Mouse (Mus musculus) MEL (cell line): ENCODE data around the gene Exoc3l. TPM values are rescaled to one million over a fixed set of nuclear protein-coding genes. Genes with fewer than 3 reads are reported as not detected.

Experiments
- DNase-seq: peaks from one replicate; pipeline ENCODE4 v3.0.0; 2011; ENCODE audit warnings: low read depth, low spot score
- H3K27ac ChIP-seq: 2 replicates; pipeline ENCODE4 v1.5.1; 2012; ENCODE audit warnings: low read depth, mild to moderate bottlenecking, control low read depth, low read length, moderate library complexity; ENCODE audit not compliant: control insufficient read depth
- H3K27me3 ChIP-seq, 2 experiments: fragments of 150-350 bp in 1 of 2; sonication (generic) in 1 of 2; 2 replicates each; pipeline ENCODE4 v1.6.1; 2012; ENCODE audit warnings: low read length in 2 of 2, mild to moderate bottlenecking in 2 of 2, improper control_type of control experiment in 1 of 2, moderate library complexity in 1 of 2; ENCODE audit not compliant: insufficient read depth in 2 of 2, control insufficient read depth in 1 of 2
- H3K36me3 ChIP-seq, 2 experiments: 2 replicates each; pipeline ENCODE4 v1.6.1; 2012 to 2014; ENCODE audit warnings: low read length in 2 of 2, improper control_type of control experiment in 1 of 2, inconsistent platforms in 1 of 2, mild to moderate bottlenecking in 1 of 2; ENCODE audit not compliant: insufficient read depth in 2 of 2, control insufficient read depth in 1 of 2
- H3K4me1 ChIP-seq, 2 experiments: fragments of 150-350 bp in 1 of 2; sonication (generic) in 1 of 2; 2 replicates each; pipeline ENCODE4 v1.6.1; 2012; ENCODE audit warnings: low read length in 2 of 2, improper control_type of control experiment in 1 of 2, mild to moderate bottlenecking in 1 of 2; ENCODE audit not compliant: insufficient read depth in 2 of 2, control insufficient read depth in 1 of 2
- H3K4me3 ChIP-seq, 2 experiments: fragments of 150-350 bp in 1 of 2; sonication (generic) in 1 of 2; 2 replicates each; pipeline ENCODE4 v1.5.1; 2012; ENCODE audit warnings: low read depth in 2 of 2, low read length in 2 of 2, mild to moderate bottlenecking in 2 of 2, moderate library complexity in 2 of 2, control low read depth in 1 of 2, improper control_type of control experiment in 1 of 2; ENCODE audit not compliant: control insufficient read depth in 1 of 2, insufficient read depth in 1 of 2
- H3K79me2 ChIP-seq: 2 replicates; pipeline ENCODE4 v1.6.1; 2012; ENCODE audit warnings: mild to moderate bottlenecking, low read length, moderate library complexity; ENCODE audit not compliant: control insufficient read depth, poor library complexity, insufficient read depth
- H3K9ac ChIP-seq: 2 replicates; pipeline ENCODE4 v1.6.1; 2012; ENCODE audit warnings: low read depth, mild to moderate bottlenecking, control low read depth, low read length, moderate library complexity; ENCODE audit not compliant: control insufficient read depth, poor library complexity, severe bottlenecking
- H3K9me3 ChIP-seq: fragments of 150-350 bp; sonication (generic); replicated peaks from 2 replicates; pipeline ENCODE4 v1.6.1; 2012; ENCODE audit warnings: mild to moderate bottlenecking, low read length, improper control_type of control experiment, moderate library complexity; ENCODE audit not compliant: insufficient read depth
- CHD1 ChIP-seq: IDR thresholded peaks from 2 replicates; pipeline ENCODE4 v1.6.1; 2012; ENCODE audit warnings: low read depth, mild to moderate bottlenecking, inconsistent platforms, low read length, improper control_type of control experiment
- CTCF ChIP-seq, 3 experiments: IDR thresholded peaks in 2 of 3; conservative IDR thresholded peaks in 1 of 3; 2 replicates each; pipeline ENCODE4 v1.5.1; 2011 to 2012; ENCODE audit warnings: low read length in 3 of 3, low read depth in 2 of 3, mild to moderate bottlenecking in 2 of 3, improper control_type of control experiment in 1 of 3, inconsistent platforms in 1 of 3, mixed read lengths in 1 of 3, moderate library complexity in 1 of 3; ENCODE audit not compliant: control insufficient read depth in 1 of 3, insufficient read depth in 1 of 3, poor library complexity in 1 of 3, severe bottlenecking in 1 of 3
- E2F4 ChIP-seq: IDR thresholded peaks from 2 replicates; pipeline ENCODE4 v1.6.1; 2011; ENCODE audit warnings: low read depth, low read length, improper control_type of control experiment, borderline replicate concordance
- ELF1 ChIP-seq: IDR thresholded peaks from 2 replicates; pipeline ENCODE4 v1.6.1; 2014; ENCODE audit warnings: low read depth, mild to moderate bottlenecking, inconsistent platforms, low read length, improper control_type of control experiment, moderate library complexity
- EP300 ChIP-seq, 2 experiments: IDR thresholded peaks; 2 replicates each; pipeline ENCODE4 v1.6.1; 2011; ENCODE audit warnings: improper control_type of control experiment in 2 of 2, low read length in 2 of 2, low read depth in 1 of 2, mild to moderate bottlenecking in 1 of 2
- ETS1 ChIP-seq: IDR thresholded peaks from 2 replicates; pipeline ENCODE4 v1.6.1; 2012; ENCODE audit warnings: low read depth, mild to moderate bottlenecking, inconsistent platforms, low read length, improper control_type of control experiment, moderate library complexity
- GABPA ChIP-seq: IDR thresholded peaks from 2 replicates; pipeline ENCODE4 v1.6.1; 2012; ENCODE audit warnings: low read depth, mild to moderate bottlenecking, inconsistent platforms, low read length, improper control_type of control experiment, moderate library complexity
- GATA1 ChIP-seq: IDR thresholded peaks from 2 replicates; pipeline ENCODE4 v1.6.1; 2011; ENCODE audit warnings: low read depth, low read length, improper control_type of control experiment
- HCFC1 ChIP-seq: IDR thresholded peaks from 2 replicates; pipeline ENCODE4 v1.6.1; 2012; ENCODE audit warnings: low read depth, mild to moderate bottlenecking, inconsistent platforms, low read length, improper control_type of control experiment, moderate library complexity
- MAFK ChIP-seq: IDR thresholded peaks from 2 replicates; pipeline ENCODE4 v1.6.1; 2011; ENCODE audit warnings: low read depth, mild to moderate bottlenecking, low read length, improper control_type of control experiment, borderline replicate concordance
- MAX ChIP-seq: IDR thresholded peaks from 2 replicates; pipeline ENCODE4 v1.6.1; 2011; ENCODE audit warnings: low read length, improper control_type of control experiment
- MAZ ChIP-seq: IDR thresholded peaks from 2 replicates; pipeline ENCODE4 v1.6.1; 2012; ENCODE audit warnings: low read depth, mild to moderate bottlenecking, inconsistent platforms, low read length, improper control_type of control experiment
- MEF2A ChIP-seq: IDR thresholded peaks from 2 replicates; pipeline ENCODE4 v1.6.1; 2014; ENCODE audit warnings: low read depth, mild to moderate bottlenecking, inconsistent platforms, low read length, improper control_type of control experiment; ENCODE audit not compliant: poor library complexity, insufficient replicate concordance, severe bottlenecking; ENCODE audit errors: extremely low read depth
- MXI1 ChIP-seq: IDR thresholded peaks from 2 replicates; pipeline ENCODE4 v1.6.1; 2011; ENCODE audit warnings: mild to moderate bottlenecking, low read depth, low read length, improper control_type of control experiment
- MYC ChIP-seq: IDR thresholded peaks from 2 replicates; pipeline ENCODE4 v1.6.1; 2011; ENCODE audit warnings: low read depth, mild to moderate bottlenecking, low read length, improper control_type of control experiment, moderate library complexity
- NELFE ChIP-seq: IDR thresholded peaks from 2 replicates; pipeline ENCODE4 v1.6.1; 2011; ENCODE audit warnings: low read depth, low read length, improper control_type of control experiment
- NRF1 ChIP-seq: IDR thresholded peaks from 2 replicates; pipeline ENCODE4 v1.6.1; 2014; ENCODE audit warnings: low read depth, mild to moderate bottlenecking, inconsistent platforms, low read length, improper control_type of control experiment, moderate library complexity; ENCODE audit not compliant: poor library complexity, insufficient read depth, severe bottlenecking
- POLR2A ChIP-seq, 2 experiments: IDR thresholded peaks; 2 replicates each; pipeline ENCODE4 v1.6.1; 2011 to 2012; ENCODE audit warnings: low read length in 2 of 2, mild to moderate bottlenecking in 2 of 2, control low read depth in 1 of 2, improper control_type of control experiment in 1 of 2, low read depth in 1 of 2, moderate library complexity in 1 of 2; ENCODE audit not compliant: control insufficient read depth in 1 of 2, insufficient read depth in 1 of 2, poor library complexity in 1 of 2
- POLR2AphosphoS2 ChIP-seq: IDR thresholded peaks from 2 replicates; pipeline ENCODE4 v1.6.1; 2011; ENCODE audit warnings: low read length, improper control_type of control experiment
- RAD21 ChIP-seq: IDR thresholded peaks from 2 replicates; pipeline ENCODE4 v1.6.1; 2011; ENCODE audit warnings: mild to moderate bottlenecking, low read depth, low read length, improper control_type of control experiment
- RCOR1 ChIP-seq: IDR thresholded peaks from 2 replicates; pipeline ENCODE4 v1.6.1; 2012; ENCODE audit warnings: low read depth, mild to moderate bottlenecking, inconsistent platforms, low read length, improper control_type of control experiment
- SIN3A ChIP-seq: IDR thresholded peaks from 2 replicates; pipeline ENCODE4 v1.6.1; 2012; ENCODE audit warnings: low read length, improper control_type of control experiment, inconsistent platforms
- SMC3 ChIP-seq: IDR thresholded peaks from 2 replicates; pipeline ENCODE4 v1.6.1; 2011; ENCODE audit warnings: low read depth, low read length, improper control_type of control experiment
- TBP ChIP-seq: IDR thresholded peaks from 2 replicates; pipeline ENCODE4 v1.8.0; 2011; ENCODE audit warnings: low read depth, low read length, improper control_type of control experiment
- UBTF ChIP-seq: IDR thresholded peaks from 2 replicates; pipeline ENCODE4 v1.6.1; 2012; ENCODE audit warnings: low read depth, mild to moderate bottlenecking, inconsistent platforms, low read length, improper control_type of control experiment, moderate library complexity, borderline replicate concordance; ENCODE audit not compliant: insufficient read depth
- USF1 ChIP-seq: IDR thresholded peaks from 2 replicates; pipeline ENCODE4 v1.6.1; 2014; ENCODE audit warnings: low read depth, mild to moderate bottlenecking, inconsistent platforms, low read length, improper control_type of control experiment, moderate library complexity
- USF2 ChIP-seq, 2 experiments: IDR thresholded peaks; 2 replicates each; pipeline ENCODE4 v1.6.1; 2011 to 2012; ENCODE audit warnings: improper control_type of control experiment in 2 of 2, low read length in 2 of 2, borderline replicate concordance in 1 of 2, inconsistent platforms in 1 of 2, low read depth in 1 of 2, mild to moderate bottlenecking in 1 of 2; ENCODE audit not compliant: insufficient read depth in 1 of 2
- ZC3H11A ChIP-seq: IDR thresholded peaks from 2 replicates; pipeline ENCODE4 v1.6.1; 2012; ENCODE audit warnings: low read depth, mild to moderate bottlenecking, inconsistent platforms, low read length, improper control_type of control experiment
- ZKSCAN1 ChIP-seq: IDR thresholded peaks from 2 replicates; pipeline ENCODE4 v1.6.1; 2012; ENCODE audit warnings: low read depth, mild to moderate bottlenecking, inconsistent platforms, low read length, improper control_type of control experiment, moderate library complexity
- ZMIZ1 ChIP-seq: IDR thresholded peaks from 2 replicates; pipeline ENCODE4 v1.6.1; 2012; ENCODE audit warnings: low read depth, mild to moderate bottlenecking, inconsistent platforms, low read length, improper control_type of control experiment, moderate library complexity
- polyA plus RNA-seq, 2 experiments: library from polyadenylated mRNA; stranded (reverse) in 1 of 2; unstranded in 1 of 2; fragments of >175 nt in 1 of 2; fragments of >200 nt in 1 of 2; gene quantifications; 2 replicates each; pipeline versions ENCODE4 v1.2.1 to v1.2.4; 2012; ENCODE audit warnings: low replicate concordance in 2 of 2, low read depth in 1 of 2; ENCODE audit not compliant: insufficient read length in 2 of 2, insufficient read depth in 1 of 2, missing spikeins in 1 of 2
- total RNA-seq: library from RNA; depleted of rRNA; stranded (reverse); fragments of 300-350 nt; gene quantifications from 2 replicates; pipeline ENCODE4 v1.2.3, GENCODE M21; 2012

Gene Exoc3l
- total and polyA plus RNA-seq, 3 experiments: 0.69 to 2.0 TPM; not detected in 1

- DNase-seq: peak; percentile 67
- Histone ChIP-seq H3K9ac (peak overlapping the region; percentile 12; the same call in 1 of the 2 replicates), H3K4me3 (no peak overlapping the region), H3K27me3 (no peaks in the 10 kb centered on the region), H3K27ac (peak overlapping the region; percentile 43; the same call in 1 of the 2 replicates), H3K36me3 (peaks cover 0 to 17% of the 10 kb centered on the region in 2 experiments; a peak in 2 of 4 replicates), H3K4me1 (peaks cover 7 to 28% of the 10 kb centered on the region in 2 experiments), H3K79me2 (peaks cover 15% of the 10 kb centered on the region), H3K9me3 (no peaks in the 10 kb centered on the region)
- peak; percentile 49; the same call in 1 of the 2 replicates for TF ChIP-seq ETS1
- TF ChIP-seq TBP: 0 out of 2 replicates have a peak, but pooled peaks have one; percentile 12
- TF ChIP-seq ELF1: no peak
- TF ChIP-seq MXI1: 0 out of 2 replicates have a peak, but pooled peaks have one; percentile 15
- TF ChIP-seq MYC: no peak
- TF ChIP-seq E2F4: no peak
- no peak for TF ChIP-seq GATA1
- TF ChIP-seq MAZ: peak; percentile 62; the same call in 1 of the 2 replicates
- TF ChIP-seq SIN3A: peak; percentile 41; the same call in 1 of the 2 replicates
These were observed 29.1 kb downstream of the Exoc3l start for GRCm38 (mm10) chr8:105266775-105267174.

- peak; percentile 89 for DNase-seq
- peak overlapping the region; percentile 87 for H3K9ac ChIP-seq
- H3K4me3 ChIP-seq: peak overlapping the region; percentile 84 to 98
- no peaks in the 10 kb centered on the region for H3K27me3 ChIP-seq
- peaks cover 0 to 25% of the 10 kb centered on the region in 2 experiments; a peak in 2 of 4 replicates for H3K36me3 ChIP-seq
- peaks cover 15% of the 10 kb centered on the region for H3K79me2 ChIP-seq
- H3K27ac ChIP-seq: peak overlapping the region; percentile 77
- no peaks in the 10 kb centered on the region for H3K9me3 ChIP-seq
- H3K4me1 ChIP-seq: peaks cover 7 to 40% of the 10 kb centered on the region in 2 experiments
- TF ChIP-seq CTCF (IDR thresholded peaks at IDR 0.05 in 2 of 3, conservative IDR thresholded peaks at IDR 0.05 in 1 of 3; ENCODE audit: control insufficient read depth in 1 of 3, insufficient read depth in 1 of 3, low read depth in 2 of 3, low read length in 3 of 3, poor library complexity in 1 of 3, severe bottlenecking in 1 of 3) (no peak), POLR2A (IDR thresholded peaks at IDR 0.05; ENCODE audit: control insufficient read depth in 1 of 2, insufficient read depth in 1 of 2, low read depth in 1 of 2, low read length in 2 of 2, poor library complexity in 1 of 2) (peak in 1 of 2 experiments; percentile 39; a peak in 1 of 4 replicates), USF2 (IDR thresholded peaks at IDR 0.05; ENCODE audit: borderline replicate concordance in 1 of 2, insufficient read depth in 1 of 2, low read depth in 1 of 2, low read length in 2 of 2) (no peak), TBP (no peak), ETS1 (no peak), UBTF (no peak), HCFC1 (0 out of 2 replicates have a peak, but pooled peaks have one; percentile 57), ELF1 (peak; percentile 83), ZKSCAN1 (no peak), MAX (peak; percentile 71), MEF2A (no peak), NRF1 (no peak), MXI1 (peak; percentile 88), ZC3H11A (no peak), MAFK (no peak), SIN3A (peak; percentile 79), POLR2AphosphoS2 (no peak), ZMIZ1 (no peak), USF1 (no peak), GABPA (no peak), RCOR1 (no peak), MAZ (no peak), RAD21 (no peak), NELFE (peak; percentile 55), EP300 (IDR thresholded peaks at IDR 0.05; ENCODE audit: low read depth in 1 of 2, low read length in 2 of 2) (no peak), SMC3 (no peak), CHD1 (no peak)
These were observed 30.8 kb downstream of the Exoc3l start for GRCm38 (mm10) chr8:105265128-105265527.
